Mouse (Mus musculus) kidney, adult 8-10 months (tissue): ENCODE results near the gene Acr.
A peak's percentile ranks its signal among the peaks of the same experiment; 100 is the strongest.

Source experiments
- DNase-seq, 2 experiments: peaks; one replicate each; pipeline ENCODE4 v3.0.0; 2022

Acr gene

GRCm38 (mm10) chr15:89548837-89549236, 19.3 kb upstream of the Acr start:
- no peak for DNase-seq

- DNase-seq, result no peak
Observed at GRCm38 (mm10) chr15:89550506-89550905, 17.6 kb upstream of the Acr start.

- DNase-seq, result no peak
Observed at GRCm38 (mm10) chr15:89551733-89552132, 16.4 kb upstream of the Acr start.

GRCm38 (mm10) chr15:89555591-89555990, 12.5 kb upstream of the Acr start:
- DNase-seq, result no peak

DNA sequence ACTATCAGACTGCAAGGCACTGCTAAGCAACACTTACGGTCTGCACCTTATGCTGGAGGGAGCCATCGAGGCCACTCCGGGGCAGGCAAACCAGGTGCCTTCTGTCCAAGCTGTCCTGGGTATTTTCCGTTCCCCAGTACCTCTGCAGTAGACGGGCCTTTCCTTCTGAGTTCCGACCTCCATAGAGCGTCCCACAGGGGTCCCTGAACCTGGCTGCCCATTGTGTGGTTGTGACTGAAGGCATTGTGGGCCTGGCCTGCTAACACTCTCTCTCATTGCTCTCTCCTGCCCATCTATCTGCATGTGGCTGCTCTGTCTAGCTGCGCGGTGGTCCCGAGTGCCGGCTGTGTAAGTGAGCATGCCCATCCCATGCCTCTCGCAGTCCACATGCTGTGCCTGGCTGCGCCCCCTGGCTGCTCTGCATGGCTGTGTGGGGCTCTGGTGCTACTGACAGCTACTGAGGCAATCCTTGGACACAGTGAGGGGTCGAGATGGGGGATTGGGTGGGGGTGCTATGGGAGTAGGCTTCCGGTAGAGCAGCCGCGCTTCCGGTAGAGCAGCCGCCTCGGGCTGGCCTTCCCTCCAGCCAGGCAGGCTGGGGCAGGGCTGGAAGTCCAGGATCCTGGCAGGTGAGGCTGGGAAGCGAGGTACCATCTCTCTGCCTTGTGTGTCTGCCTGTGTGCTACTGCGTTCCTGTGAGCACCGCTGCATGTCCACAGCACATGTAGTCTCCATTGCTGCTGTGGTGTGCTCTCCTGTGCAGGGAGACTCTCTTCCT, 11.5 kb upstream of the Acr start:
- no peak for DNase-seq

GRCm38 (mm10) chr15:89557179-89557995, 10.7 kb upstream of the Acr start:
- DNase-seq, result no peak

GRCm38 (mm10) chr15:89557996-89558390, 10.1 kb upstream of the Acr start:
- no peak for DNase-seq

DNA sequence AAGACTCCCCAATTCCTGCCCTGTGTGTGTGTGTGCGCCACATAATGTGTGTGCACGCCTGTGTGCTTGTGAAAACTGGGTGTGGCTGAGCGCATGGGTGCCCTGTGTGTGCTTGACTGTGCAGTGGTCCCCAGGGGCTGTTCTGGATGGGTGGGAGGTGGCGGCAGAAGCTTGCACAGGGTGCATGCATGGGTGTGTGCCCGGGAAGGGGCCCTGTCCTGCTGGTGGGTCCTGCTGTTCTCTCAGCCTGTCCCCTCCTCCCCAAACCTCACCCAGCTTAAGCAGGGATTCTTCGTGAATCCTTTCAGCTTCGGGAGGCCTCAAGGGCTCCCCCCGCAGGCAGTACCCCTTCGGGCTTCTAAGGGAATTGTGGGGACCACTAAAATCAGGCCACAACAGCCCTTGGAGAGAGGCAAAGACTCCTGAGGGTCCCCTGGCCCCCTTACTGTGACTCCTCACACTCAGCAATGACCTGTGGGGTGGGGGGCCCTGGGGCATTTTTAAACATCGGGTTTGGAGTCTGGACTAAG, 8.9 kb upstream of the Acr start:
- no peak for DNase-seq

- DNase-seq, result no peak
Observed at GRCm38 (mm10) chr15:89572147-89572546, 4.0 kb downstream of the Acr start.

DNA sequence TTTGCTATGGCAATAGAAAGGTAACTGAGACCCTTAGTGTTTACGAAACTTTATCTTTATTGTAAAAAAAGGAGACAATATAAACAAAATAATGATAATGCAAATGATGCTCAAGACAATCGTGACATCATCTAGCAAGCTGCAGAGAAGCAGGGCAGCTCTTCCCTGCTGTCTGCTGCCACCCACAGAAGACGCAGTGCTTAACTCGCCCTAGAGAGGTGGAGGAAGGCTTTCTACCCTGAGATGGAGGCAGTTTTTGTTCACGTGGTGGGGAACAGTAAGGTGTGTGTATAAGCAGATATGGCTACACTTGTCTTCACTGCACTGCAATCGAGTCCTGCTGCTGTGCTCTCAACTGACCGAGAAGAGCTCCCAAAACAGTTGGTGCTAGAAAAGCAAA, 14.4 kb downstream of the Acr start:
- DNase-seq, result no peak

DNA sequence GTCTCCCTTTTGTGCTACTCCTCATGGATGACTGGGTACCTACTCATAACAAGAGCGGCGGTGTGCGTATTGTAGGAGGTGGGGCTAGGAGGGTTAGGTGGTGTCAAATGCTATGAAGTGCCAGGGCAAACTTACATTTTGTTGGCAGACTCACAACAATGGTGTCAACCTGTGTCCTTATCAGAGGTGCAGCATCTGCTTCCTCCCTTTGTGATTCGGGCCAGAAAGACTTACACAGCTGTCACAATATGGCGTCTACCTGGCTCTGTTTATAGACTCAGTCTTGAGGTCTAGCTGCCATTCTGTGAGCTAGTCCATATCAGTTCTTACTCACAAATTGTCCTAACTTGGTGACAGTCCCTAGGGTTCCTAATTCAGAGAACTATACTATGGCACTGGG, 17.0 kb downstream of the Acr start:
- no peak for DNase-seq

DNA sequence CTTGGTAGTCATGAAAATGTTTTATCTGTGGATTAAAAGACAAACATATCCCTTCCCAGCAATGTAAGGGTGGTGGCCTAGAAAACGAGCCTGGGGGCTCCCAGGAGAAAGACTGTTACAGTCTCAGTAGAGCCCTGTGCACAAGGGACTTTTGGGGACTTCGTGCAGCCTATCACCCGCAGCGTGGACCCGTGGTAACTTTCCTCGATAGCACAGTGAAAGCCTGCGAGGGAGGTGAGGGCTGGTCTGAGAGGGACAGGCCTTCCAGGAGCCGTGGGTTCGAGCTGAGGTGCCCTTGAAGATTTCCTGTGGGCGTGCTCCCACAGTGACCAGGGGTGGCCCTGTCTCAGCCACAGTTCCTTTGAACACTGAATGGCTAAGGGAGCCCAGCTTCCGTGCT, 17.5 kb downstream of the Acr start:
- no peak for DNase-seq

DNA sequence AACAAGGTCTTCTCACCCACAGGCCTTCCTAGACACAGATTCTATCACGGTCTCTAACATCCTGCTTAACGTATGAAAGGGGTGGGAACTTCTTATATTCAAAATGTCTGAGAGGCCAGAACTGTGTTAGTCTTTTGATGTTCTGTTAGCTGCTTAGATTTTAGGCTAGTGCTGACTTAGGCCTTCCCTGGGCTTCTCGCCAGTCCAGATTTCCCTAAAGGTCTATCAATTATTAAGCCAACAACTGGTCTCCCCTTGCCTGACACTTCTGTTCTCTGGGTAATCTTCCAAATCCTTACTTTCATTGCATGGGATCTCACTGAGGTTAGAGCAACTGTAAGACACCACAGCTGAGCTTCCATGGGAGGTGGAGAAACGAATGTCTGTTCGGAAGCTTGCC, 21.0 kb downstream of the Acr start:
- DNase-seq, result peak; percentile 78 to 83

DNA sequence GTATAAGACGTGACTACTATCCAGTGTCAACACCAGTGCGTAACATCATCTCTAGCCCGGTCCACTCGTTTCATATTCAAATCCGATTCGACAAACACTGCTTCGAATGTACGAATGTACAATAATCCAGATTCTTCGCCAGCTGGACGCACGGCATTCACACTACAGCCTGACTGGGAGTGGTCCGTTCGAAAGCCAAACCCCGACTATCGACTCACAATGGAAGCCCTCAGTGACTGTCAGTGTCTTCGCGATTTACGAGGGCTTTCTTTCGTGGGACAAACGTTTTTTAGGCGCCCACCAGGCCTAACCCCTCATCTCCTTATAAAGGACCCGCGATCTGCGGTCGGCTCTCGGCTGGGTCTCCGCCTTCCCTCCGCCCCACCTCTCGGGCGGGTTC, 23.2 kb downstream of the Acr start:
- peak in 1 of 2 experiments; percentile 8 for DNase-seq

DNA sequence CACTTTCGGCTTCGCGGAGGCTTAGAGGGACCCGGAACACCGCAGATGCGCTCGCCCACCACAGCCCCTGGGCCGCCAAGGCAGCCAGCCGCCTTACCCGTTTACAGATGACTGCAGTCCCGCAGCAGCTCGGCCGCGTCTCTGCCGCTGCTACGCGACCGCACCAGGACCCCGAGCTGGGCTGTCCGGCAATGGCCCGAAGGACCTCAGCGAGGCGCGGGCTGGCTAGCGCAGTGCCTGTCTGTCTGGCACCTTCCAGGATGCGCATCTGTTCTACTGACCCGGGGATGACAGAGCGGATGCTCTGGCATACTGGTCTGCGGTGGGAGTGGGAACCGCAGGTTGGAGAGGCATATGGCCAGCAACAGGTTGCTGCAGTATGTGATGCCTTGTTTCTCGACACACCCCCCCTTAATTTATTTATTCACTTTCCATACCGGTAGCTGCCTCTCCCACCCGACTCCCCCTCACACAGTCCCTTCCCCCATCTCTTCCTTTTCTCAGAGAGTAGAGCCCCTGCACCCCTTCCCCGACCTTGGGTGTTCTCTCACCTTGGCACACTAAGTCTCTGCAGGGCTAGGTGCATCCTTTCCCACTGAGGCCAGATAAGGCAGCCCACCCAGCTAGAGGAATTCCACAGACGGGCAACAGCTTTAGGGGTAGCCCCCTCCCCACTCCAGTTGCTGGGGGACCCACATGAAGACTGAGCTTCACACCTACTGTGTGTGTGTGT, 23.8 kb downstream of the Acr start, which contains the start of gene Rabl2:
Gene Rabl2, minus strand, starts transcription at position 201 of the 733 bp plus-strand sequence.
- peak; percentile 82 to 87 for DNase-seq

GRCm38 (mm10) chr15:89592548-89592947, 24.4 kb downstream of the Acr start:
- DNase-seq, result no peak

- DNase-seq, result no peak
Observed at GRCm38 (mm10) chr15:89605822-89606570, 37.9 kb downstream of the Acr start.

GRCm38 (mm10) chr15:89607480-89607879, 39.4 kb downstream of the Acr start:
- no peak for DNase-seq

DNA sequence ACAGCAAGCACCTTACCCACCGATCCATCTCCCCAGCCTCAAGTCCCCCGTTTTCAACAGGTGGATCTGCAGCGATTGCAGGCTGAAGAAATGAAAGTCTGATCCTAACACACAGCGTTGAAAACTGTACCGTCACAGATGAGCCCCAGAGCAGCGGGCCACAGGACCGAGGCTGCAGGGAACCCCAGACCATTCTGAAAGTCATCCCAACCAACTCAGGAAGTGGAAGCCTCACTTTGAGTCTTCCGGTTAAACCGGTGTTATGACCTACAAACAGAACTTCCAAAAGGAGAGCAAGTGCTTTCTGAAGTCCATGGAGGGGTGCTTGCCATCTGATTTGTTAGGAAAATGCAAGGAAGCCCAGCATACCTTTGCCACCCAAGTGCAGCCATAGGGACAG, 39.8 kb downstream of the Acr start:
- DNase-seq, result no peak

DNA sequence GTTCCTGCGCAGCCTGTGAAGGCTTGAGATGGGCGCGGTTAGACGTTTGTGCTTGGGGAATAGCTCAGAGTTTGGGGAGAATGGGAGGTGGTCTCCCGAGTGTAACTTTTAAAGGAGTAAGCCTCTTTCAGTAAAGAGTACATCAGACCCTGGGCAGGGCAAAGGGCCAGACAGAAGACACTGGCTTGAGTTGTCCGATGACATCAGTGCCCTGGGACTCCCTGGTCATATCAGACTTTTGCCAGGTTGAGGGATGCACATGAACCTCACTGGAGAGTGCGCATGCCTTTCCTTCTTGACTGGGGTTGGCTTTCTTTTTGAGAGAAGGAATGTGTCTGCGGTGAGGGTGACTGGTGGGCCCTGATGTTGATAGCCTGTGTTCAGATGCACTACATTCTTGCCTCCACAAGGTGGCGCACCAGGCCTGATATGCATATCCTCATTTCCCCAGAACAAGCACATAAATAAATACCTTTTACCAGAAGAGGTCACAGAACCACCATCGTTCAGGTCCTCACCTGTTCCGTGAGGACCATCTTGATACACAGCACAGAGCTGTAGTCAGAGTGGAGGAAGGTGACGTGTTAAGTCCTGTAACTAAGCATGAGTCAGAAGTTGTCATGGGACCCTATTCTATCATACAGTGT, 54.3 kb downstream of the Acr start:
- DNase-seq, result peak in 1 of 2 experiments; percentile 8

GRCm38 (mm10) chr15:89622959-89623625, 55.0 kb downstream of the Acr start:
- DNase-seq, result no peak
